Mouse (Mus musculus) liver, postnatal 0 days (tissue): ENCODE data around the gene Cbx5.

Source experiments
- CTCF ChIP-seq: sonication (generic); IDR thresholded peaks from 2 replicates; pipeline ENCODE4 v1.5.1; 2016; ENCODE audit warnings: antibody characterized with exemption, low read depth
- EP300 ChIP-seq: IDR thresholded peaks from 2 replicates; pipeline ENCODE4 v1.6.1; 2016; ENCODE audit warnings: antibody characterized with exemption, low read depth, mild to moderate bottlenecking

DNA sequence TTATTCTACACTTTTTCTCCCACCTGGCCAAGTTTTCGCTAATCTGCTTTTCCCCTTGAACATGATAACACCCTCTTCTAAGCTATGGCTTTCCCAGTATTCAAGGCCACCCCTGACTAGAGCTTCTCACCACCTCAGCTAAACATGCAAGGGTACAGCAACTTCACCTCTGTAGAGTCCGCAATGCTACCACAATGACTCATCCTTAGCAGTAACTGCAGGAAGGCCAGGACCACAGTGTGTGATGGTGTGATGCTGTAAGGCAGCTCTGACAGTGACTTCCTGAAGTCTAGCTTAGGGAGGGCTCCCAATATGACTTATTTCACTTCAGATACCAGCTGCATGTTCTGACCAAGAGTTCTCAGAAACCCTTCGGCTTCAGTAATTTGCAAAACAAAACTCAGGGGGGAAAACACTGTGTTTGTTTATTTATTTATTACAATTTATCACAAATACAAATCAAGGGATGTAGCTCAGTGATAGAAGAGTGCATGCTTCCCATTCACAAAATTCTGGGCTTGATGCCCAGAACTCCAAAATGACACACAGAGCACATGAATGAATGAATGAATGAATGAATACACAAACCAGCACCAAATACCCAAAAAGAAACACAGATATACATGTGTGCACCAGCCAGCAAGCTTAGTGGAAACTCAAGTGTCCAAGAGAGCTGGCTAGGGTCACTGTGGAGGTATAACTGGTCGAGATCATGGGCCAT, 86.6 kb downstream of the Cbx5 start:
- no peak for TF ChIP-seq CTCF
- no peak for TF ChIP-seq EP300
